Mouse (Mus musculus): ENCODE measurements at regions not wholly inside any gene's neighbourhood (a gene's known extent, or its start where the extent isn't known, plus 50 kb on each side); places are given as distances from the start of the nearest gene placed in this dataset.

DNA sequence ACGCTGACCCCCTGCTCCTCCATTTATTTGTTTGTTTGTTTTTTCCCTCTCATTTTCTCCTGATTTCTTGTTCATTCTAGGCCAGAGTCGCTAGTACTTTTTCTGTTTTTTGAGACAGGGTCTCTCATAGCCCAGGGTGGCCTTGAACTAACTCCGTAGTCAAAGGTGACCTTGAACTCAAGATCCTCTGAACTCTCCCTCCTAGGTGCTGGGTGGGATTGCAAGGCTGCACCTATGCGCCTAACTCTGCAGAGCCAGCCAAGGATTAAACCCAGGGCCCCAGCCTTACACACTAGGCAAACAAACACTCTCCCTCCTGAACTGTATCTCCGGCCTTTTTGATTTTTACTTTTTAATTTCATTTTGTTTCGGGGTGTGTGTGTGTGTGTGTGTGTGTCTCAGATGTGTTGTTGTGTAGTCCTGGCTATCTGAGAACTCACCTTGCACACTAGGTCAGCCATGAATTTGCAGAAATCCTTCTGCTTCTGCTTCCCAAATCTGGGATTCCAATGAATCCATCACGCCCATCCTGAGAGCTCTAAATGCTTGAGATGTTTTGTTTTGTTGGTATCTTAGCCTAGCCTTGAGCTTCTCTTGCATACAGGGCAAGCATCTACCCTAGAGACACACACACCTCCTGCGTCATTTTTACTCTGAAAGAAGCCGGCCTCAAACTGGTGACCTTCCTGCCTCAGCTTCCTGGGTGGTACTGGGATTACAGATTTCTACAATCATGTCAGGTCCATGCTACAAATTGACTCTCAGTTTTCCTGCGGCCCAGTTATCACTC is 56.3 kb upstream of the Tbx3 start:
- DNase-seq (ENCODE audit: low read depth, low spot score) = no peak

DNA sequence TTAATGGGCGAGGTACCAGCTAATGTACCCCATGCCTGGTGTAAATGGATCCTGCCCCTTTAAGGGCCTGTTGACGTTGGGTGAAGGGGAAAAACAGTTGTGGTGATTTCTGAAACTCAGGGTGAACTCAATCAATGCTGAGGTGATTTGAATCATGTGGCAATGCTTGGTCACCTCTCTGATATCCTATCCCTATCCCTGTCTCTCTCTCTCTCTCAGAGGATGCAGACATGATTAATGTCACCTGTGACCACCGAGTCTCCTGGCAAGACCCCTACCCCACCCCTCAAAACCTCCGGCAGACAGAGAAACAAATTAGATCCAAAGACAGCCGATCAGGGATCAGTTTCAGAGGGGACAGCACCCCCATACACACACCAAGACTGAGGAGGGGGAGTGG is 54.8 kb upstream of the Tbx3 start:
- DNase-seq (ENCODE audit: low read depth, low spot score) = no peak

DNA sequence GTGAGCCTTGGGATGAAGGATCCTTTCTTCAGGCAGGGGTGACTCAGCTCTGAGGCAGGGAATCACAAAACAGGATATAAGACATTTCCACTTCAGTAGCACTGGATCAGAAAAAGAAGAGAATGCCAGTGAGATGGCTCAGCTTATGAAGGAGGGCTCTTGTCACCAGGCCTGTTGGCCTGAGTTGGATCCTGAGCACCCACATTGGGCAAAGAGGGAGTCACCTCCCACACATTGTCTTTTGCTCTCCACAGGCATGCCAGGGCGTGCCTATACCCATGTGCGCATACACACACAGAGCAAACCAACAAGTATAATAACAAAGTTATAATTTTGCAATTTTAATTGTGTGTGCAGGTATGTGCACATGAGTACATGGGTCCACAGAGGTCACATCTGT is 52.6 kb upstream of the Tbx3 start:
- no peak for DNase-seq (ENCODE audit: low read depth, low spot score)

DNA sequence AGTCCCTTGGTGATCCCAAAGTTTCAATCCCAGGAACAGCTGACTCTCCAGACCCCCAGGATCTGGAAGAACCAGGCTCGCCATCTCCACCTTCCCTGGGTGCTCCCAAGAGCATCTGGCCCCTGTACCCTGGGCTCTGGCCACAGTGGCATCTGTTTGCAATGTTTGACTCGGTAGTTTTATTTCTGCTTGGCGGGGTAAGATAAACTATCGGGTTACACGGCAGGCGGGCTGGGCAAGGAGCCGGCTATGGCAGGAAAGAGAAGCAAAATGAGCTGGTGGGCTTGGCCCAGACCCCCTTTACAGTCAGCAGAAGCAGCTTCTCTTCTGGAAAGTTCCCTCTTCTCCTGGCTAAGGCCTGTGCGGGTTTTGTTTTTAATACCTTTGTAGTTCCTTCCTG is 50.6 kb upstream of the Tbx3 start:
- no peak for DNase-seq (ENCODE audit: low read depth, low spot score)

All from WW6 (cell line).